Mouse (Mus musculus) embryonic fibroblast, embryonic 13.5 days (primary cell): Measurements from ENCODE around the gene Rnasek. TPM values are rescaled to one million over a fixed set of nuclear protein-coding genes. Genes with fewer than 3 reads are reported as not detected.

Source experiments
- H3K27ac ChIP-seq: 2 replicates; pipeline ENCODE4 v1.5.1; 2012; ENCODE audit warnings: low read length, control low read depth, inconsistent platforms; ENCODE audit not compliant: insufficient read depth
- H3K4me1 ChIP-seq: 2 replicates; pipeline ENCODE4 v1.6.1; 2011; ENCODE audit warnings: low read length; ENCODE audit not compliant: control insufficient read depth, insufficient read depth
- H3K4me3 ChIP-seq: 2 replicates; pipeline ENCODE4 v1.5.1; 2011; ENCODE audit warnings: mild to moderate bottlenecking, control low read depth, low read length; ENCODE audit not compliant: insufficient read depth
- CTCF ChIP-seq: IDR thresholded peaks from 2 replicates; pipeline ENCODE4 v1.5.1; 2011; ENCODE audit warnings: mild to moderate bottlenecking, control low read depth, low read length, moderate library complexity, borderline replicate concordance; ENCODE audit not compliant: insufficient read depth
- POLR2A ChIP-seq: IDR thresholded peaks from 2 replicates; pipeline ENCODE4 v1.6.1; 2011; ENCODE audit warnings: low read depth, mild to moderate bottlenecking, control low read depth, low read length, moderate library complexity
- polyA plus RNA-seq: library from polyadenylated mRNA; stranded (reverse); fragments of >200 nt; gene quantifications from 2 replicates; pipeline ENCODE4 v1.2.4, GENCODE M21; 2011; ENCODE audit warnings: low read depth; ENCODE audit not compliant: missing spikeins, insufficient read length

Rnasek gene
- polyA plus RNA-seq, 1 experiment, result 159 TPM

GRCm38 (mm10) chr11:70219873-70220272, 19.8 kb downstream of the Rnasek start:
- Histone ChIP-seq H3K4me3 (peak overlapping the region; percentile 58), H3K27ac (no peak overlapping the region)
- TF ChIP-seq CTCF (no peak), POLR2A (no peak)

GRCm38 (mm10) chr11:70218741-70219470, 20.7 kb downstream of the Rnasek start:
- Histone ChIP-seq H3K4me1 (no peaks in the 10 kb centered on the region), H3K27ac (no peak overlapping the region), H3K4me3 (no peak overlapping the region)
- no peak for TF ChIP-seq POLR2A
- TF ChIP-seq CTCF, result no peak

More at GRCm38 (mm10) chr11:70219873-70220272, 19.8 kb downstream of the Rnasek start:
- H3K4me1 ChIP-seq, result no peaks in the 10 kb centered on the region

GRCm38 (mm10) chr11:70218039-70218438, 21.6 kb downstream of the Rnasek start:
- TF ChIP-seq CTCF (no peak), POLR2A (no peak)
- Histone ChIP-seq H3K27ac (no peak overlapping the region), H3K4me1 (no peaks in the 10 kb centered on the region), H3K4me3 (no peak overlapping the region)

GRCm38 (mm10) chr11:70216103-70216502, 23.5 kb downstream of the Rnasek start:
- no peak overlapping the region for H3K27ac ChIP-seq
- no peaks in the 10 kb centered on the region for H3K4me1 ChIP-seq
- no peak overlapping the region for H3K4me3 ChIP-seq
- TF ChIP-seq POLR2A, result no peak
- no peak for TF ChIP-seq CTCF

- TF ChIP-seq POLR2A, result no peak
- TF ChIP-seq CTCF, result no peak
- Histone ChIP-seq H3K4me3 (no peak overlapping the region), H3K4me1 (0 out of 2 replicates have a peak, but pooled peaks cover 5% of the 10 kb centered on the region), H3K27ac (no peak overlapping the region)
Measured at GRCm38 (mm10) chr11:70215301-70215700, 24.3 kb downstream of the Rnasek start.

GRCm38 (mm10) chr11:70214856-70215209, 24.8 kb downstream of the Rnasek start:
- no peak for TF ChIP-seq CTCF
- H3K27ac ChIP-seq, result no peak overlapping the region
- no peak overlapping the region for H3K4me3 ChIP-seq
- H3K4me1 ChIP-seq, result 0 out of 2 replicates have a peak, but pooled peaks cover 5% of the 10 kb centered on the region

- no peak overlapping the region for H3K4me3 ChIP-seq
- H3K4me1 ChIP-seq, result 0 out of 2 replicates have a peak, but pooled peaks cover 5% of the 10 kb centered on the region
- 0 out of 2 replicates have a peak, but pooled peaks have one; percentile 11 for TF ChIP-seq POLR2A
- no peak for TF ChIP-seq CTCF
- H3K27ac ChIP-seq, result no peak overlapping the region
Measured at GRCm38 (mm10) chr11:70214191-70214855, 25.3 kb downstream of the Rnasek start.

GRCm38 (mm10) chr11:70213736-70214135, 25.9 kb downstream of the Rnasek start:
- TF ChIP-seq CTCF, result no peak
- no peak for TF ChIP-seq POLR2A
- no peak overlapping the region for H3K27ac ChIP-seq
- H3K4me3 ChIP-seq, result no peak overlapping the region
- 0 out of 2 replicates have a peak, but pooled peaks cover 5% of the 10 kb centered on the region for H3K4me1 ChIP-seq

GRCm38 (mm10) chr11:70212896-70213295, 26.7 kb downstream of the Rnasek start:
- 0 out of 2 replicates have a peak, but pooled peaks have one; percentile 17 for TF ChIP-seq POLR2A
- TF ChIP-seq CTCF, result no peak
- Histone ChIP-seq H3K4me1 (0 out of 2 replicates have a peak, but pooled peaks cover 5% of the 10 kb centered on the region), H3K4me3 (no peak overlapping the region), H3K27ac (no peak overlapping the region)

- TF ChIP-seq CTCF (no peak), POLR2A (no peak)
- no peak within 1 kb of the TSS for H3K4me3 ChIP-seq
- H3K4me1 ChIP-seq, result 0 out of 2 replicates have a peak, but pooled peaks cover 5% of the 10 kb centered on the region
- no peak within 1 kb of the TSS for H3K27ac ChIP-seq
Measured at GRCm38 (mm10) chr11:70212423-70212822, 27.2 kb downstream of the Rnasek start, which contains the start of gene Slc16a11. Slc16a11 (plus strand) TSS chr11:70212752.
